Mouse (Mus musculus) liver, postnatal 0 days (tissue): ENCODE measurements around the gene Aida. TPM values are rescaled to one million over a fixed set of nuclear protein-coding genes. Genes with fewer than 3 reads are reported as not detected.
A peak's percentile ranks its signal among the peaks of the same experiment; 100 is the strongest.

ENCODE experiments used
- ATAC-seq: fragments of 200-750 bp; cut with Nextera tagmentation; 2 replicates; pipeline ENCODE4 v1.8.0; 2017; ENCODE audit warnings: mild to moderate bottlenecking, moderate library complexity
- DNase-seq: peaks from one replicate; pipeline ENCODE4 v3.0.0-alpha.2; 2016
- H3K27ac ChIP-seq: fragments of 300-500 bp; sonication (generic); 2 replicates; pipeline ENCODE4 v1.5.1; 2014; ENCODE audit warnings: antibody characterized with exemption, moderate library complexity, mild to moderate bottlenecking, low read depth
- H3K27me3 ChIP-seq: fragments of 300-500 bp; sonication (generic); 2 replicates; pipeline ENCODE4 v1.6.1; 2014; ENCODE audit warnings: low read length, control low read depth, mixed read lengths; ENCODE audit not compliant: insufficient read depth
- H3K36me3 ChIP-seq: fragments of 300-500 bp; sonication (generic); replicated peaks from 2 replicates; pipeline ENCODE4 v1.6.1; 2014; ENCODE audit warnings: mild to moderate bottlenecking, control low read depth, low read length, moderate library complexity, mixed read lengths; ENCODE audit not compliant: insufficient read depth
- H3K4me1 ChIP-seq: fragments of 300-500 bp; sonication (generic); 2 replicates; pipeline ENCODE4 v1.6.1; 2014; ENCODE audit warnings: antibody characterized with exemption, mild to moderate bottlenecking, control low read depth; ENCODE audit not compliant: insufficient read depth
- H3K4me2 ChIP-seq: fragments of 300-500 bp; sonication (generic); 2 replicates; pipeline ENCODE4 v1.6.1; 2014; ENCODE audit warnings: low read depth, mild to moderate bottlenecking, low read length, moderate library complexity, mixed read lengths
- H3K4me3 ChIP-seq: fragments of 300-500 bp; sonication (generic); 2 replicates; pipeline ENCODE4 v1.5.1; 2014; ENCODE audit warnings: low read depth, low read length
- H3K9ac ChIP-seq: fragments of 300-500 bp; sonication (generic); replicated peaks from 2 replicates; pipeline ENCODE4 v1.6.1; 2014; ENCODE audit warnings: mild to moderate bottlenecking, moderate library complexity
- H3K9me3 ChIP-seq: fragments of 300-500 bp; sonication (generic); 2 replicates; pipeline ENCODE4 v1.6.1; 2016; ENCODE audit warnings: mild to moderate bottlenecking, control low read depth, low read length, mixed read lengths
- CTCF ChIP-seq: sonication (generic); IDR thresholded peaks from 2 replicates; pipeline ENCODE4 v1.5.1; 2016; ENCODE audit warnings: antibody characterized with exemption, low read depth
- EP300 ChIP-seq: IDR thresholded peaks from 2 replicates; pipeline ENCODE4 v1.6.1; 2016; ENCODE audit warnings: antibody characterized with exemption, low read depth, mild to moderate bottlenecking
- WGBS: fragments of 180-500 bp; shearing (Covaris S2); extraction: QIAGEN DNeasy Blood & Tissue Kit; methylation state at CpG from one replicate; pipeline ENCODE4 v1.1.7; 2014; ENCODE audit not compliant: insufficient replicate concordance; 5-methylcytosine and 5-hydroxymethylcytosine counted together
- polyA plus RNA-seq: library from polyadenylated mRNA; unstranded; fragments of >200 nt; fragmentation: Nextera tagmentation; extraction: Ambion mirVana; gene quantifications from 2 replicates; pipeline ENCODE4 v1.2.1, GENCODE M21; 2015

Aida gene
- 11.8 and 12.6 TPM in 2 replicates for polyA plus RNA-seq

DNA sequence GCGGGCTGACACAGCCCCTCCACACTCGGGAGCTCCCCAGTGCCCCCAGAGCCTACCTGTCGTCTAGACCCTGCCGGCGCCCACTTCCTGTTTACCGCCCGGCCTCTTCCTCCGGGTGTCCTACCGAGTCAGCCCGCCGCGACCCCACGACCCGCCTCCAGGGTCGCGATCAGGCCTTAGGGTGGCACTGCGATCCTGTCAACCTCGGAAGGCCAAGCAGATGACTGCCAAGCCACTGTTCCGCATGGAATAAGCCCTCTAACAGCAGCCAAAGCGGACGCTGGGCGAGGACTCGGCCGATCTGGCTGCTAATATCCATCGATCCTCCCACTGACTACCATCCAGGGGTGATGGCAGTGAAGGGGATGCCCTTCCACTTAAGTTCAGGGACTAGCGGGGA, at the start of gene Aida:
Gene Aida, plus strand, starts transcription at position 126 of the 400 bp plus-strand sequence.
- Histone ChIP-seq H3K36me3 (peaks cover 16% of the 10 kb centered on the region), H3K9me3 (no peaks in the 10 kb centered on the region), H3K27me3 (no peaks in the 10 kb centered on the region), H3K4me2 (peak within 1 kb of the TSS; percentile 71), H3K27ac (peak within 1 kb of the TSS; percentile 72), H3K4me3 (peak within 1 kb of the TSS; percentile 62), H3K4me1 (no peaks in the 10 kb centered on the region), H3K9ac (peak within 1 kb of the TSS; percentile 67)
- ATAC-seq (peak; percentile 33), DNase-seq (peak; percentile 68)
- 1% methylated on average over 26 of the region's 26 CpGs for WGBS
- TF ChIP-seq CTCF (peak; percentile 11; the same call in 1 of the 2 replicates), EP300 (no peak)

- H3K4me3 ChIP-seq = no peak overlapping the region
- H3K9ac ChIP-seq = no peak overlapping the region
- H3K9me3 ChIP-seq = no peaks in the 10 kb centered on the region
- H3K27me3 ChIP-seq = no peaks in the 10 kb centered on the region
- no peaks in the 10 kb centered on the region for H3K4me1 ChIP-seq
- H3K27ac ChIP-seq = no peak overlapping the region
- no peaks in the 10 kb centered on the region for H3K36me3 ChIP-seq
- H3K4me2 ChIP-seq = no peak overlapping the region
- 36% methylated on average over 1 of the region's 1 CpGs for WGBS
- TF ChIP-seq EP300 (peak; percentile 87), CTCF (no peak)
- DNase-seq (no peak), ATAC-seq (no peak)
Measured at GRCm38 (mm10) chr1:183248144-183248543, 48.2 kb upstream of the Aida start.

- TF ChIP-seq CTCF (no peak), EP300 (no peak)
- no peaks in the 10 kb centered on the region for H3K36me3 ChIP-seq
- WGBS = 60% methylated on average over 4 of the region's 4 CpGs
- H3K9me3 ChIP-seq = no peaks in the 10 kb centered on the region
- no peak for ATAC-seq
- H3K27ac ChIP-seq = no peak overlapping the region
- no peak for DNase-seq
- H3K4me3 ChIP-seq = no peak overlapping the region
- no peaks in the 10 kb centered on the region for H3K27me3 ChIP-seq
- H3K9ac ChIP-seq = no peak overlapping the region
- H3K4me1 ChIP-seq = no peaks in the 10 kb centered on the region
- no peak overlapping the region for H3K4me2 ChIP-seq
Measured at GRCm38 (mm10) chr1:183250612-183251011, 45.8 kb upstream of the Aida start.

GRCm38 (mm10) chr1:183251818-183252217, 44.6 kb upstream of the Aida start:
- Histone ChIP-seq H3K4me1 (no peaks in the 10 kb centered on the region), H3K9me3 (no peaks in the 10 kb centered on the region), H3K4me3 (no peak overlapping the region), H3K27me3 (no peaks in the 10 kb centered on the region), H3K36me3 (no peaks in the 10 kb centered on the region), H3K27ac (no peak overlapping the region), H3K9ac (no peak overlapping the region), H3K4me2 (no peak overlapping the region)
- no peak for ATAC-seq
- no peak for DNase-seq
- TF ChIP-seq EP300 = no peak
- TF ChIP-seq CTCF = no peak
- 66% methylated on average over 2 of the region's 2 CpGs for WGBS

DNA sequence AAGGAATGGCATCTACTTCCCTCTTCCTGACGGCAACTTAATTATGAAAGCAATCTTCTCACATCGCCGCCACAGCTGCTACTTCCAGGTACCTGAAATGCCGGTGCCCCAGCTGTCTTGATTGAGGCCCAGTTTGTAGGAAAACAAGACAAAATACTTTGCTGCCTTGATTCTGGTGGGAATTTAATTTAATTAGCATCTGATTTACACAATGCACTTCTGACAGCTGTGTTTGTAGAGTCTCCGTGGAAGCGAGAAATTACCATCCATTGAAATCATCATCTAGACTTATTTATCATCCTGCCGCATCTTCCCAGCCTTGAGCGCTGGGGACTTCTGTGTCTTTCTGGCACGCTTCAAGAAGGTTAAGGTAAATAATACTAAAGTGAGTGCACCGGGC, 43.8 kb upstream of the Aida start:
- H3K4me3 ChIP-seq = no peak overlapping the region
- WGBS = 74% methylated on average over 10 of the region's 10 CpGs

DNA sequence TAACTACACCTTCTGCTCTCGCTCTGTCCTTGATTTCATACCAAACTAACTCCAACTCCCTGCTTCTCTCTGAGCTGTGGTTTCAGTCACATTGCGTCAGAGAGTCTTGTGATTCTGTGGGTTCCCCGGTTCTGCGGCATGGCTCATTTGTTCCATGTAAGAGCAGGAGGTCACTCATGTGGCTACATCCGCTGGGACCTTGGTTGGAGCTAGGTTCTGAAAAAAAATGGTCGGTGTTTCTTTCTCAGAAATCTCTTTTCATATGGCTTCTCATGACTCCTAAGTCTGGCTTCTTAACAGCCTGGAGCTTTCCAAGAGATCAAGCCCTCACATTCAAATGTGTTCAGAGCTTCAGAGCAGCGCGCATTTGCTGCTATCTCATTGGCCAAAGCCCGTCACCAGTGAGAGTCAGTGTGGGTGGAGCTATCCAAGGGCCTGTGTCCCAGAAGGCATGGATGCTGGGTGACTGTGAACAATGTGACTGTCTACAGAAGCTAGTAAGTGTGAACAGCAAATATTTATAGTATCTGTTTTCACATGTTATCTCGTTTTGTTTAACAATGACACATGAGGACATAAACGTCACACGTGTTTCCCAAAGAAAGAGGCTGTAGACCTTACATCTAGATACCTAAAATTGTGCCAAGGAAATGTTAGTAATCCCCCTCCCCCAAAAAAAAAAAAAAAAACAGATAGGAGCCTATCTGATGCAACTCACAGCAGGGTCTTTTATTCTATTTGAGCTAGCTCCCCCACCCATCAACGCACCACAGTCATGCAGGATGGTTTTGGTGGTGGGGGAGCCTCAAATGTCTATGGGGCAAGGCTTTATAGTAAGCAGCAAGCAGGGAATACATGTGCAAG, 32.0 kb upstream of the Aida start:
- peak; percentile 38; the same call in 1 of the 2 replicates for ATAC-seq
- DNase-seq = peak; percentile 27
- H3K4me1 ChIP-seq = peaks cover 9% of the 10 kb centered on the region
- no peak overlapping the region for H3K4me3 ChIP-seq
- 57% methylated on average over 13 of the region's 13 CpGs for WGBS
- no peak for TF ChIP-seq CTCF
- no peak for TF ChIP-seq EP300
- no peaks in the 10 kb centered on the region for H3K36me3 ChIP-seq
- H3K4me2 ChIP-seq = no peak overlapping the region
- no peak overlapping the region for H3K27ac ChIP-seq
- no peaks in the 10 kb centered on the region for H3K27me3 ChIP-seq
- H3K9me3 ChIP-seq = no peaks in the 10 kb centered on the region
- no peak overlapping the region for H3K9ac ChIP-seq

More for the DNA sequence above, 43.8 kb upstream of the Aida start:
- no peak overlapping the region for H3K4me2 ChIP-seq
- no peak overlapping the region for H3K9ac ChIP-seq
- no peak for TF ChIP-seq EP300
- no peak for TF ChIP-seq CTCF
- no peaks in the 10 kb centered on the region for H3K27me3 ChIP-seq
- H3K4me1 ChIP-seq = no peaks in the 10 kb centered on the region
- no peak overlapping the region for H3K27ac ChIP-seq
- H3K9me3 ChIP-seq = no peaks in the 10 kb centered on the region
- ATAC-seq = no peak
- no peaks in the 10 kb centered on the region for H3K36me3 ChIP-seq
- DNase-seq = no peak
